Comparison of ENCODE assay signal across 10 mouse cellular contexts in the genomic region with DNA sequence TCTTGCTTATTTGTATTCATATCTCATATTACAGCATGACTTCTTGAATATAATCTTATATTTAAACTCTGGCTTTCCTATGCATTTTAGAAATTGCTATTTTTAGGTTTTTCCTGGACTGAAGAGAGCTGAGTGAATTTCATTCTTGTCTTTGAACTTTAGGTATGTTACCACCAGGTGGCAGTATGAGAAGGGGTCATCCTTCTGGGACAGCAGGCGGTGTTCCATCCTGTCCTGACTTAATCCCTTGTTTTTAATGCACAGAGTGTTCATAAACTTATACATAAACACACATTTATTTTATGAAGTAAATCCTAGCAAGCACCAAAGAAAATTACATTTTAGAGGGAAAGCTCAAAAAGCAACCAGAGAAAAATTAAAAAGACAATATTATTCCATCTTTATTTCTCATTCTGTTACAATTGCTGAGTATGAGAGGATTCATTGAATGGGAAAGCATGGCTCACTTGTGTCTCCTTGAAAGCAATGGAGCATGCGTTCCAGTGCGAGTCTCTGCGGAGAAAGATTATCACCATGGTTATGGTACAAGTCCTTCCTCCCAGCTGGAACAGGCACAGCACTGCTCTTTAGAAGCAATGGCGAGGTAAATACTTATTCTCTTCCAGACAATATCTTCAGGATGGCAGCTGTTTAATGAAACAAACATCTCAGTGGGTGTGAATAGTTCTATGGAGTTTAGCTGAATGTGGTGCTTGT. TPM values are rescaled to one million over a fixed set of nuclear protein-coding genes. Genes with fewer than 3 reads are reported as not detected.
DNase-seq lines count a peak whose midpoint lies in the region; ATAC-seq and TF ChIP-seq lines count a peak whose summit lies in the region.
"Had no signal": no experiment of that assay in that cellular context is flagged by ENCODE, and none has a peak within 500 bp of the region (broad histone marks: within the 10 kb centered on the region; RNA-seq: fewer than 3 reads in every experiment).

No protein-coding gene starts in this region.

- H3K9me3 ChIP-seq in G1E (replicated peaks): no peaks in the 10 kb centered on the region

- no peak overlapping the region for H3K27ac ChIP-seq in bone marrow, adult 2 months (ENCODE audit: control insufficient read depth, insufficient read depth, low read depth, low read length, poor library complexity)

- no peak overlapping the region for H3K4me3 ChIP-seq in G1E (ENCODE audit: low read depth, low read length)
- no peak overlapping the region for H3K4me3 ChIP-seq in bone marrow, adult 2 months (replicated peaks; ENCODE audit: control insufficient read depth, low read depth, low read length)

- H3K36me3 ChIP-seq in G1E (replicated peaks): no peaks in the 10 kb centered on the region

- 65% methylated on average over 5 of the region's 5 CpGs for WGBS in bone marrow, adult 2 months

- ATAC-seq in G1E (ENCODE audit: extremely low read depth, insufficient number of reproducible peaks, low FRiP score, poor library complexity, severe bottlenecking): no peak

- no peak for TF ChIP-seq CTCF in G1E (IDR thresholded peaks at IDR 0.05; ENCODE audit: low read depth, low read length)
- TF ChIP-seq CTCF in bone marrow, adult 2 months (IDR thresholded peaks at IDR 0.05; ENCODE audit: control insufficient read depth, insufficient read depth, low read length): peak; percentile 38; the same call in 1 of the 2 replicates

- H3K27me3 ChIP-seq in G1E (ENCODE audit: insufficient read depth, low read length): 0 out of 2 replicates have a peak, but pooled peaks cover 2% of the 10 kb centered on the region

- DNase-seq in kidney, postnatal 14 days: peak; percentile 13
- no peak for DNase-seq in kidney, adult 18-20 months
- peak; percentile 8 for DNase-seq in G1E (ENCODE audit: low spot score)
- peak; percentile 24 for DNase-seq in lung, postnatal 36 days
- no peak for DNase-seq in gastrocnemius, adult 18-20 months (ENCODE audit: low spot score)
- no peak for DNase-seq in layer of hippocampus, adult 8-10 months (ENCODE audit: low spot score in 2 of 2)
- DNase-seq in layer of hippocampus, postnatal 36 days: no peak

- TF ChIP-seq POLR2A in bone marrow, adult 2 months (IDR thresholded peaks at IDR 0.05; ENCODE audit: borderline replicate concordance, control insufficient read depth, low read depth, low read length): no peak

- H3K4me1 ChIP-seq in G1E (ENCODE audit: insufficient read depth, low read depth, low read length): no peaks in the 10 kb centered on the region
- no peaks in the 10 kb centered on the region for H3K4me1 ChIP-seq in bone marrow, adult 2 months (ENCODE audit: control insufficient read depth, insufficient read depth, low read length)

RNA-seq across cellular contexts. Expression of a gene that starts 21.1 kb away (rescaled TPM):
- total RNA-seq in G1E (2014; fragmentation: Nextera tagmentation) (not detected in 2 replicates), G1E (2017) (0.06 and 0.16 TPM in 2 replicates)
- polyA plus RNA-seq in G1E (2012): not detected in 2 replicates
- not detected in 2 replicates for polyA plus RNA-seq in bone marrow, adult 2 months (2011; ENCODE audit: insufficient read depth, insufficient read length, low replicate concordance, missing spikeins)
- not detected for total RNA-seq in gastrocnemius, adult 18-20 months (2021)
- total RNA-seq in layer of hippocampus, adult 8-10 months (2022): not detected
- total RNA-seq in layer of hippocampus, postnatal 36 days (2021): not detected
- polyA plus RNA-seq: liver, embryonic 16.5 days had no signal

RNA-seq across cellular contexts. Expression of a gene that starts 25.9 kb away (rescaled TPM):
- total RNA-seq in G1E (2014; fragmentation: Nextera tagmentation) (not detected in 2 replicates), G1E (2017) (0.05 and 0.12 TPM in 2 replicates)
- not detected in 2 replicates for polyA plus RNA-seq in G1E (2012)
- polyA plus RNA-seq in bone marrow, adult 2 months (2011; ENCODE audit: insufficient read depth, insufficient read length, low replicate concordance, missing spikeins): 0.36 and 0.57 TPM in 2 replicates
- not detected for total RNA-seq in gastrocnemius, adult 18-20 months (2021)
- not detected for total RNA-seq in layer of hippocampus, adult 8-10 months (2022)
- not detected for total RNA-seq in layer of hippocampus, postnatal 36 days (2021)
- polyA plus RNA-seq: liver, embryonic 16.5 days; testis, adult 2 months had no signal

RNA-seq across cellular contexts. Expression of a gene that starts 33.0 kb away (rescaled TPM):
- 110 and 123 TPM in 2 replicates for total RNA-seq in G1E (2014; fragmentation: Nextera tagmentation)
- total RNA-seq in G1E (2017): 122 and 157 TPM in 2 replicates
- polyA plus RNA-seq in G1E (2012): 71.7 and 82.7 TPM in 2 replicates
- polyA plus RNA-seq in bone marrow, adult 2 months (2011; ENCODE audit: insufficient read depth, insufficient read length, low replicate concordance, missing spikeins): 17.4 and 49.2 TPM in 2 replicates
- 10 to 100 TPM; 30.6 to 33.3 TPM for total RNA-seq in gastrocnemius, adult 18-20 months (2021)
- 10 to 100 TPM; 43.5 to 49.1 (median 47.5) TPM for total RNA-seq in layer of hippocampus, adult 8-10 months (2022)
- total RNA-seq in layer of hippocampus, postnatal 36 days (2021): 10 to 100 TPM; 48.1 to 48.3 TPM

RNA-seq across cellular contexts. Expression of a gene that starts 54.8 kb away (rescaled TPM):
- total RNA-seq in G1E (2014; fragmentation: Nextera tagmentation) (not detected in 2 replicates), G1E (2017) (0.05 TPM in 1 of 2 replicates, not detected in the other)
- polyA plus RNA-seq in G1E (2012): not detected in 2 replicates
- polyA plus RNA-seq in bone marrow, adult 2 months (2011; ENCODE audit: insufficient read depth, insufficient read length, low replicate concordance, missing spikeins): not detected in 2 replicates
- total RNA-seq in gastrocnemius, adult 18-20 months (2021): not detected
- total RNA-seq in layer of hippocampus, adult 8-10 months (2022): not detected
- not detected for total RNA-seq in layer of hippocampus, postnatal 36 days (2021)
- polyA plus RNA-seq: liver, embryonic 16.5 days had no signal

Comparison
In these comparisons a context has a peak if more than half of its experiments do, and no peak if none do; other contexts are left out.
1. DNase-seq: peak in kidney, postnatal 14 days (single experiment), G1E (single experiment) and lung, postnatal 36 days (single experiment); none in kidney, adult 18-20 months (single experiment), gastrocnemius, adult 18-20 months (single experiment), layer of hippocampus, adult 8-10 months (0 of 2) and layer of hippocampus, postnatal 36 days (0 of 2).